Mouse (Mus musculus) embryonic facial prominence, embryonic 12.5 days (tissue): ENCODE results near the gene Ccnb1ip1. TPM values are rescaled to one million over a fixed set of nuclear protein-coding genes. Genes with fewer than 3 reads are reported as not detected.

ENCODE experiments used
- ATAC-seq: fragments of 200-750 bp; cut with Nextera tagmentation; 2 replicates; pipeline ENCODE4 v1.8.0; 2017; ENCODE audit not compliant: insufficient number of reproducible peaks, insufficient read depth, low FRiP score, low TSS enrichment
- H3K27ac ChIP-seq: fragments of 300-500 bp; sonication (generic); 2 replicates; pipeline ENCODE4 v1.5.1; 2016; ENCODE audit warnings: mild to moderate bottlenecking
- H3K27me3 ChIP-seq: fragments of 300-500 bp; sonication (generic); 2 replicates; pipeline ENCODE4 v1.6.1; 2016; ENCODE audit warnings: mild to moderate bottlenecking, moderate library complexity
- H3K36me3 ChIP-seq: fragments of 300-500 bp; sonication (generic); 2 replicates; pipeline ENCODE4 v1.6.1; 2016; ENCODE audit warnings: mild to moderate bottlenecking
- H3K4me1 ChIP-seq: fragments of 300-500 bp; sonication (generic); 2 replicates; pipeline ENCODE4 v1.6.1; 2016
- H3K4me2 ChIP-seq: fragments of 300-500 bp; sonication (generic); replicated peaks from 2 replicates; pipeline ENCODE4 v1.6.1; 2016; ENCODE audit warnings: mild to moderate bottlenecking, moderate library complexity
- H3K4me3 ChIP-seq: fragments of 300-500 bp; sonication (generic); 2 replicates; pipeline ENCODE4 v1.5.1; 2016; ENCODE audit warnings: mild to moderate bottlenecking
- H3K9ac ChIP-seq: fragments of 300-500 bp; sonication (generic); 2 replicates; pipeline ENCODE4 v1.6.1; 2016; ENCODE audit warnings: mild to moderate bottlenecking, moderate library complexity
- H3K9me3 ChIP-seq: fragments of 300-500 bp; sonication (generic); 2 replicates; pipeline ENCODE4 v1.6.1; 2016; ENCODE audit warnings: mild to moderate bottlenecking, moderate library complexity
- WGBS: fragments of 180-500 bp; shearing (Covaris S2); methylation state at CpG from one replicate; pipeline ENCODE4 v1.1.7; 2016; 5-methylcytosine and 5-hydroxymethylcytosine counted together
- polyA plus RNA-seq: library from polyadenylated mRNA; unstranded; fragments of >200 nt; fragmentation: Nextera tagmentation; extraction: Ambion mirVana; gene quantifications from 2 replicates; pipeline ENCODE4 v1.2.1, GENCODE M21; 2016

Ccnb1ip1 gene
- polyA plus RNA-seq, 1 experiment from 2014 or later, result not detected

DNA sequence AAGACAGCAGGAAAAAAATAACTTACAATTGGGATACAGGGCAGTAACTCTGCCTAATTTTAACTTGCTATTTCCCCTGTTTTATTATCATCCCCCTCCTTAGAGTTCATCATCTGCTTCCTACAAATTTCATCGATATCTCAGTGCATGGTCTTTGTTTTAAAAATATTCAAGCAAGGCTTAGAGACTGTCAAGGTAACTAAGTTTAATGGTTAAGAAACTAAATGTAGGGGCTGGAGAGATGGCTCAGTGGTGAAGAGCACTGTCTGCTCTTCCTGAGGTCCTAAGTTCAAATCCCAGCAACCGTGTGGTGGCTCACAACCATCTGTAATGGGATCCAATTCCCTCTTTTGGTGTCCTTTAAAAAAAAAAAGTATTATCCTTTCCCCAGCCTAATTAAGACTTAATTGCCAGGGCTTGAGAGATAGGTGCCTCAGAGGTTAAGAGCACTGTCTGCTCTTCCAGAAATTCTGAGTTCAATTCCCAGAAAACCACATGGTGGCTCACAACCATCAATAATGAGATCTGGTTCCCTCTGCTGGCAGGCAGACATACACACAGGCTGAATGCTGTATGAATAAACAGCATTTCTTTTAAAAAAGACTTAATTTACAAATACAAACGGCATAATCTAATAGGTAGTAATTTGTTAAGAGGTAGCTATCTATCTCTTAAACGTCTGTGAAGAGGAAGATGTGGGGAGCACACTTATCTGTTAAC lies 4.5 kb downstream of the Ccnb1ip1 start:
- no peak overlapping the region for H3K4me3 ChIP-seq
- ATAC-seq, result no peak
- H3K36me3 ChIP-seq, result no peaks in the 10 kb centered on the region
- no peaks in the 10 kb centered on the region for H3K4me1 ChIP-seq
- no peak overlapping the region for H3K9ac ChIP-seq
- H3K27me3 ChIP-seq, result no peaks in the 10 kb centered on the region
- H3K9me3 ChIP-seq, result no peaks in the 10 kb centered on the region
- H3K4me2 ChIP-seq, result no peak overlapping the region
- 60% methylated on average over 4 of the region's 4 CpGs for WGBS
- H3K27ac ChIP-seq, result no peak overlapping the region

DNA sequence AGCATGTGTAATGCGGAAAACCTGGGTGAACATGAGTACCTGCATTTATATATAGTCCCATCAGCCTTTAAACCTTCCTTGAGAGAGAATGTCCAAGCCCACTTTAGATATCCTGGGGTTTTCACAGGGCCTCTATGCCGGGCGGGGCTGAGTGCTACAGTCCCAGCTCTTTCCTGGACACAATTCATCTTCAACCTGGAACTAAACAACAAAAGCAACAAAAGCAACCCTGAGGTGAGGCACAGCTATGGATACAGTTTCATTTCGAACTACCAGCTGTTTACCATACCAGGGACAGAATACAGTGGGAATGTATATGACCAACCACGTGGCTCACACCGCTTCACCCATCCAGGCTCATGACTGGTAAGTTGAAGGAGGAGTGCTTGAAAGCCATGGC lies 5.1 kb downstream of the Ccnb1ip1 start:
- no peak overlapping the region for H3K27ac ChIP-seq
- H3K4me2 ChIP-seq, result no peak overlapping the region
- H3K4me3 ChIP-seq, result no peak overlapping the region
- H3K9ac ChIP-seq, result no peak overlapping the region
- no peaks in the 10 kb centered on the region for H3K36me3 ChIP-seq
- H3K9me3 ChIP-seq, result no peaks in the 10 kb centered on the region
- H3K27me3 ChIP-seq, result no peaks in the 10 kb centered on the region
- ATAC-seq, result no peak
- H3K4me1 ChIP-seq, result no peaks in the 10 kb centered on the region
- WGBS, result 83% methylated on average over 6 of the region's 6 CpGs

DNA sequence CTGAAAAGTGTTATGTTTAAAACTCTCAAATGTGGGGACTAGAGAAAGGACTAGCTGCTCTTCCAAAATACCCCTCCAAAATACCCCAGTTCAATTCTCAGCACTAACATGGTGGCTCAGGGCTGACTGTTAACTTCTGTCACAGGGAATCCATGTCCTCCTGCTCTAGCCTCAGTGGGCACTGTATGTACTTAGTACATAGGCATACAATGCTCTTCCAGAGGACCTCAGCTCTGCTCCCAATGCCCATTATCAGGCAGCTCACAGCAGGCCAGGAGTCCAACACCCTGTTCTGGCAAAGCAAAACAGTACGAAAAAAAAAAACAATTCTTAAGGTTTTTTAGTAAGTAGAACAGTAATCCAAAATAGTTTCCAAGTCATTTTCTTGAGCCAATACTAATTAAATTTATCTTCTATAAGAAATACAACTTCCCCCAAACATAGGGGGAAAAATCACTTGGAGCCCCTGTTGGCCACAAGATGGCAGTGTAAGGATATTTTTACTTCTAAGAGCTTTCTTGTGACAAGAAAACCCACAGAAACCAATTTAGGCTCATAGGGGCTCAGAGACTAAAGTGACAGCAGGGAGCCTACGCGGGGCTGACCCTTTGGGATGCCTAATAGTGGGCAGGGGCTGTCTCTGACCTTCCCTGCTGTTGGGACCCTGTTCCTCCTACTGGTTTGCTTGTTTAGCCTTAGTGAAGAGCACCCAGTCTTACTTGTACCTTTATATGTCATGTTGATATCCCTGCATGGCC lies 7.9 kb downstream of the Ccnb1ip1 start:
- H3K9me3 ChIP-seq, result no peaks in the 10 kb centered on the region
- 4% methylated on average over 3 of the region's 3 CpGs for WGBS
- H3K9ac ChIP-seq, result no peak overlapping the region
- no peak overlapping the region for H3K27ac ChIP-seq
- no peak overlapping the region for H3K4me2 ChIP-seq
- H3K4me3 ChIP-seq, result no peak overlapping the region
- ATAC-seq, result no peak
- H3K4me1 ChIP-seq, result no peaks in the 10 kb centered on the region
- H3K27me3 ChIP-seq, result no peaks in the 10 kb centered on the region
- H3K36me3 ChIP-seq, result no peaks in the 10 kb centered on the region

DNA sequence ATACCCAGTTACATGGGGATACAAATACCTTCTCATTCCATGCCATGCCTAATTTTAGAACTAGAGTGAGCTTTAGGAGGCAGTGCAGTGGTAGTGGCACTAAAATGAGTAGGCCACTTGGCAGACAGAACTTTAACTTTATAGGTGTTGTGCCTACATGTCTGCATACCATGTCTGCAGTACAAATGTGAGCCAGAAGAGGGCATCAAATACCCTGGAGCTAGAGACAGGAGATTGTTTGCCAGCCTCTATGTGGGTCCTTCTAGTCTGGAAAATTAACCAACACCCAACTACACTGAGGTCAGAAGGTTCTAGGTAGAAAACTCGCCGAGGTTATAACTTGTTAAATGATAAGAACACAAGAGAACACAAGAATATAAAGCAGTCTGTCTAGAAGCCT lies 9.0 kb downstream of the Ccnb1ip1 start:
- H3K4me3 ChIP-seq, result no peak overlapping the region
- WGBS, result 50% methylated on average over 2 of the region's 2 CpGs
- H3K27ac ChIP-seq, result no peak overlapping the region
- H3K4me1 ChIP-seq, result no peaks in the 10 kb centered on the region
- H3K4me2 ChIP-seq, result no peak overlapping the region
- no peaks in the 10 kb centered on the region for H3K27me3 ChIP-seq
- no peak overlapping the region for H3K9ac ChIP-seq
- no peaks in the 10 kb centered on the region for H3K36me3 ChIP-seq
- ATAC-seq, result no peak
- H3K9me3 ChIP-seq, result no peaks in the 10 kb centered on the region

DNA sequence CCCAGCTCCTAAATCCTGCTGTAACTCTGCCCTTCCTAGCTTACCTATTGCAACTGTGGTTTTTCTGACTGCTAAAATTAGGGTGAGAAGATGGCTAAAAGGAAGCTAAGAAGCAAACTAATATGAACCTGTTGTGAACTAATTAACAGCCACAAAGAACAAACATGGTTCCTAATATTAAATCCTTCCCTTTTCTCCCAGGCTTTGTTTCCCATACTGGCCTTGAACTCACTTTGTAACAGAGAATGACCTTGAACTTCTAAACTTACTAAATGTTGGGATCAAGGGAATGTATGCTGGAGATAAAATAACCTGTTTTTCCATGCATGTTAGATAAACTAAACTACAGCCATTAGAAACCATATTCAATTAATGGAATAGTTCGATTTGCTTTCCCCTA lies 11.1 kb downstream of the Ccnb1ip1 start:
- Histone ChIP-seq H3K9me3 (no peaks in the 10 kb centered on the region), H3K4me3 (no peak overlapping the region), H3K36me3 (no peaks in the 10 kb centered on the region), H3K4me1 (no peaks in the 10 kb centered on the region), H3K9ac (no peak overlapping the region), H3K27me3 (no peaks in the 10 kb centered on the region), H3K27ac (no peak overlapping the region), H3K4me2 (no peak overlapping the region)
- WGBS, result 86% methylated on average over 1 of the region's 1 CpGs
- ATAC-seq, result no peak

DNA sequence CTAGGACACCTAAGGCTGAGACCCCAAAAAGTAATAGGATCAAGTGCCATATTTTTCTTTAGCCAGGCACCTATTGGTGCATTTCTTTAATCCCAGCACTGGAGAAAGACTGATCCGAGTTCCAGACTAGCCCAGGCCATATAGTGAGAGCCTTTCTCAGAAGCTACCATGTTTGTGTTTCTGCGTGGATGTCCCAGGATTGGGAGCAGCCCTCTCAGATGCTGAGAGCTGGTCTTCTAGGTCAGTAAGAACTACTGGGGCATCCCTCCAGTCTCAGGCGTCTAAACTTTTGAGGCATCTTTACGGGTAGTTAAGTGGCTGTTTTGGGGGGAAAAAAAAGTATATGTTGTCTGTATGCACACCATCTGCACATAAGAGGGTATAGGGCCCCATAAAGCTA lies 11.6 kb downstream of the Ccnb1ip1 start:
- WGBS, result 83% methylated on average over 4 of the region's 4 CpGs
- H3K4me3 ChIP-seq, result no peak overlapping the region

DNA sequence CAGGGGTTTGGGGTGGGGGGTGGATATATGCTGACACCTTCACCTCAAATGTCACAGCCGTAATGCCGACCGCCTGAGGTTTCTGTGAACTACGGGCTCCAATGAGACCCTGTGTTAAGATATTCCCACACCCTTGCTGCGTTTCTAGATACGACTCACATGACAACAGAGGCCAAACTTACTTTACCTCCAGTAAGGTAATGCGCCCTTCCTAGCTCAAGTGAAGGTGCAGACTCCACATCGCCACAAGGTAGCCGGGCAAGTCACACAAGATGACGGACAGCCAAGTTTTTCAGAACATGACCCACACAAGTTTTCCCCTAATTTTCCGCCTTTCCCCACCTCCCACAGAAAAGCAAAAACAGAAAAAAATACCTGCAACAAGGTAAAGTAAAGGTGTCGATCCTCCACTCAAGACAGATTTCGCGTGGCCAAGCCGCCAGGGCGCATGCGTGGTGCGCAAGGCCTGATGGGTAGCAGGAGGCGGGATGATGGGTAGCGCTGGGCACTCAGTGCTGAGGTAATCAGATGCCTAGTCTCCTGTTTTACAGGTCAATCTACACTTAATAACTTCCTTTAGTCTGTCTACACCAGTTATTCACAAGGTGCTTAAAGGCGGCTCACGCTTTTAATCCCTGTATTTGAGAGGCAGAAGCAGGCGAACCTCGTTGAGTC lies 12.1 kb downstream of the Ccnb1ip1 start:
- 89% methylated on average over 24 of the region's 24 CpGs for WGBS
- H3K27ac ChIP-seq, result no peak overlapping the region
- H3K4me1 ChIP-seq, result no peaks in the 10 kb centered on the region
- no peak overlapping the region for H3K9ac ChIP-seq
- H3K36me3 ChIP-seq, result no peaks in the 10 kb centered on the region
- ATAC-seq, result no peak
- no peaks in the 10 kb centered on the region for H3K27me3 ChIP-seq
- no peak overlapping the region for H3K4me2 ChIP-seq
- no peaks in the 10 kb centered on the region for H3K9me3 ChIP-seq
- no peak overlapping the region for H3K4me3 ChIP-seq

More for the DNA sequence above, 11.6 kb downstream of the Ccnb1ip1 start:
- no peaks in the 10 kb centered on the region for H3K36me3 ChIP-seq
- no peak for ATAC-seq
- no peaks in the 10 kb centered on the region for H3K9me3 ChIP-seq
- no peak overlapping the region for H3K27ac ChIP-seq
- H3K4me2 ChIP-seq, result no peak overlapping the region
- H3K9ac ChIP-seq, result no peak overlapping the region
- H3K27me3 ChIP-seq, result no peaks in the 10 kb centered on the region
- no peaks in the 10 kb centered on the region for H3K4me1 ChIP-seq

DNA sequence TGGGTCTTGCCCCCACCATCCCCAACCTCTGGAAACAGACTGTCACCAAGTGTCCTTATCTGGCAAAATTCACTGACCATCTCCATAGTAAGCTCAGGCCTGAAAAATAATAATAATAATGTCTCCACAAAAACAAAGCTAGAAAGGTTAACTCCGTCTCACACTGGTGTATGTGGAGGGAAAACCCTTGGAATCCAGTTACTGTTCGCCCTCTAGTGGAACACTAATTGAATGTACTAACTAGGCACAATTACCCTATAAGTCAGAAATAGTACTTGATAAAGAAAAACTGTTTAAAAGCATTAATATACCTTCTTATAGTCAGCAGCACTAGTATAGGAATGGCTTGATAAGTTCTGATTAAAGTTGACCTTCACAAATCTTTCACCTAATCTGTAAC lies 19.4 kb downstream of the Ccnb1ip1 start:
- Histone ChIP-seq H3K9ac (no peak overlapping the region), H3K27ac (no peak overlapping the region), H3K4me3 (no peak overlapping the region), H3K36me3 (no peaks in the 10 kb centered on the region), H3K9me3 (no peaks in the 10 kb centered on the region), H3K27me3 (no peaks in the 10 kb centered on the region), H3K4me2 (no peak overlapping the region), H3K4me1 (peaks cover 5% of the 10 kb centered on the region; the same call in 1 of the 2 replicates)
- 9% methylated on average over 2 of the region's 2 CpGs for WGBS
- no peak for ATAC-seq

DNA sequence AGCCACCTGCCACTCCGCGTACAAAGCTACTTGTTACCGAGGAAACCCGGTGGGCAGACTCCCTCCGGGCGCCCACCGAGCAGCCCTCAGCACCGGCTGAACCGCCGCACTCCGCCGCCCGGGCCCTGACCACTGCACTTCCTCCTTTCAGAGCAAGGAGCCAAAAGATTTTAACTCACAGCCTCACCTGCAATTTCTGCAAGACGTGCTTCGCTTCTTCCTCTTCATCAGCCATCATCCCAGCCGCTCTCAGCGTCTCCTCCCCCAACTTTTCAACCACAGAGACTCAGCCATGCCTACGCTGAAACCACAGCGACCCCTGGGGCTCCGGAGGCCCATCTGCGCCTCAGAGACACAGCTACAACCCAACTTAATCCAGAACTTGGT lies 22.3 kb downstream of the Ccnb1ip1 start, which contains the start of gene Ttc5:
TSS of gene Ttc5 (minus strand) at position 269 of the 387 bp plus-strand sequence.
- ATAC-seq, result peak; percentile 75
- peaks cover 5% of the 10 kb centered on the region; the same call in 1 of the 2 replicates for H3K4me1 ChIP-seq
- peaks cover 15% of the 10 kb centered on the region for H3K36me3 ChIP-seq
- under 1% methylated on average over 21 of the region's 21 CpGs for WGBS
- H3K4me2 ChIP-seq, result peak within 1 kb of the TSS; percentile 53
- H3K9me3 ChIP-seq, result no peaks in the 10 kb centered on the region
- H3K4me3 ChIP-seq, result peak within 1 kb of the TSS; percentile 77
- no peaks in the 10 kb centered on the region for H3K27me3 ChIP-seq
- peak within 1 kb of the TSS; percentile 78 for H3K9ac ChIP-seq
- H3K27ac ChIP-seq, result no peak within 1 kb of the TSS

DNA sequence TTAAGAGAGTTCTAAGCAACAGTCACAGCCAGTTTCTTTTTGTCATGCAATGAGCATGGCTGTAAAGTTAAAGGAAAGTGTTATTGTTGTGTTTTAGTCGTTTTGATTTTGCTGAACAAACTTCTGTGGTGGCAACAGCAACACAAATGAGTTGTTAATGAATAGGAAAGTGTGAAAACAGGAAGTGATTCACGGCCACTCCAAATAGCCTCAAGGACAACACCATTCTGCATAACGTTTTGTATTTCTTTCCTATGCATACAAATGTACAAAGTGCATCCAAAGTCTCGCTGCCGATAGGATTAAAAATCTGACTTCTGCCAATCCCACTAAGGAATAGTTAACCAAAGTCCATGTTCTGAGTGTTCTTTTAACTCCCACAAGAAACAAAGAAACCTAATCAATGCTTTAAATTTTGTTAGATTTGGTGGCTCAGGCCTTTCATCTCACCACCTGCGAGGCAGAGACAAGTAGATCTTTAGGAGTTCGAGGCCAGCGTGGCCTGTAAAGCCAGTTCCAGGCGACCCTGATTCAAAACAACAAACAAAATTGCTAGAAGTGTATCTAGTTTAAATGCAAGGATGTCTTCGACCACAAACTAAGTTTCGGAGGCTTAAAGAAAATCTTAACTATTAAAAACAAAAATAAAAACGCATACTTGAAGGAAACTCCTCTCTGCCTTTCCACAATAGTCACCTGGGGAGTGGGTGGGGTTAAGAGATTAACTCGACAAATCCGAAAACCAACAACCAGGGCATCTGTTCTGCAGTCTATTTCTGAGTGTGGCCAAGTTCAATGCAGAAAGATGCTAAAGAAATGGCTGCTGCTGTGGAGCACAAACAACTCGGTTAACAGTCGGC lies 22.9 kb downstream of the Ccnb1ip1 start:
- H3K36me3 ChIP-seq, result peaks cover 15% of the 10 kb centered on the region
- no peaks in the 10 kb centered on the region for H3K27me3 ChIP-seq
- H3K4me3 ChIP-seq, result peak overlapping the region; percentile 77
- ATAC-seq, result no peak
- peaks cover 5% of the 10 kb centered on the region; the same call in 1 of the 2 replicates for H3K4me1 ChIP-seq
- peak overlapping the region; percentile 78 for H3K9ac ChIP-seq
- no peak overlapping the region for H3K27ac ChIP-seq
- 30% methylated on average over 16 of the region's 16 CpGs for WGBS
- peak overlapping the region; percentile 53 for H3K4me2 ChIP-seq
- no peaks in the 10 kb centered on the region for H3K9me3 ChIP-seq

DNA sequence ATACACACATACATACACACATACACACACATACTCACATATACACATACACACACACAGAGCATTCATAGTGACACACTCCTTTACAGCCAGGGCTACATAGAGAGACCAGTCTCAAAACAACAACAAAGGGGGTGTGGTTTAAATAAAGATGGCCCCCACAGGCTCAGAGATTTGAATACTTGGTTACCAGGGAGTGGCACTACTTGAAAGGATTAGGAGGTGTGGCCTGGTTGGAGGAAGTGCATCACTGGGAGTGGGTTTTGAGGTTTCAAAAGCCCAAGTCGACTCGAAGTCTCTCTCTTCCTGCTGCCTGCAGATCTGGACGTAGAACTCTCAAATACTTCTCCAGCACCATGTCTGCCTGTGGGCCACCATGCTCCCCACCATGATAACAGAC lies 25.4 kb downstream of the Ccnb1ip1 start:
- 79% methylated on average over 3 of the region's 3 CpGs for WGBS
- H3K9ac ChIP-seq, result no peak overlapping the region
- H3K4me1 ChIP-seq, result peaks cover 5% of the 10 kb centered on the region; the same call in 1 of the 2 replicates
- H3K4me2 ChIP-seq, result no peak overlapping the region
- no peak overlapping the region for H3K27ac ChIP-seq
- ATAC-seq, result no peak
- H3K27me3 ChIP-seq, result no peaks in the 10 kb centered on the region
- H3K4me3 ChIP-seq, result no peak overlapping the region
- H3K9me3 ChIP-seq, result no peaks in the 10 kb centered on the region
- peaks cover 25% of the 10 kb centered on the region for H3K36me3 ChIP-seq
